Mouse (Mus musculus) heart, adult 2 months (tissue): Measurements from ENCODE around the gene D630045J12Rik.

Experiments used
- CTCF ChIP-seq: fragments of 200-600 bp; IDR thresholded peaks from 2 replicates; pipeline ENCODE4 v1.8.1; 2022; ENCODE audit warnings: antibody characterized with exemption, mild to moderate bottlenecking, moderate library complexity
- POLR2A ChIP-seq: fragments of 200-500 bp; IDR thresholded peaks from 2 replicates; pipeline ENCODE4 v1.6.1; 2011; ENCODE audit warnings: mild to moderate bottlenecking, low read depth, low read length, control low read depth; ENCODE audit not compliant: insufficient read depth

GRCm38 (mm10) chr6:38232917-38233316, 20.9 kb downstream of the D630045J12Rik start:
- TF ChIP-seq POLR2A (no peak), CTCF (no peak)
